Mouse (Mus musculus) erythroblast, embryonic 14.5 days (primary cell): ENCODE results near the gene Pcsk5. TPM values are rescaled to one million over a fixed set of nuclear protein-coding genes. Genes with fewer than 3 reads are reported as not detected.

ENCODE experiments used
- H3K27me3 ChIP-seq: 2 replicates; pipeline ENCODE4 v1.6.1; 2012; ENCODE audit warnings: inconsistent platforms; ENCODE audit not compliant: control insufficient read depth
- H3K36me3 ChIP-seq: 2 replicates; pipeline ENCODE4 v1.6.1; 2012; ENCODE audit warnings: mild to moderate bottlenecking, inconsistent platforms; ENCODE audit not compliant: control insufficient read depth
- H3K4me1 ChIP-seq: 2 replicates; pipeline ENCODE4 v1.6.1; 2012; ENCODE audit warnings: inconsistent platforms; ENCODE audit not compliant: control insufficient read depth
- H3K4me3 ChIP-seq: replicated peaks from 2 replicates; pipeline ENCODE3; 2012; ENCODE audit warnings: moderate library complexity, mild to moderate bottlenecking, inconsistent platforms
- H3K9me3 ChIP-seq: 2 replicates; pipeline ENCODE4 v1.6.1; 2012; ENCODE audit warnings: low read length, inconsistent platforms, mixed read lengths; ENCODE audit not compliant: control insufficient read depth
- GATA1 ChIP-seq: IDR thresholded peaks from 2 replicates; pipeline ENCODE4 v1.6.1; 2012; ENCODE audit warnings: low read length, inconsistent platforms, mixed read lengths
- TAL1 ChIP-seq: IDR thresholded peaks from 3 replicates; pipeline ENCODE4 v1.6.1; 2012; ENCODE audit warnings: low read length, inconsistent platforms, mixed read lengths
- polyA plus RNA-seq: library from polyadenylated mRNA; stranded (reverse); fragments of >175 nt; gene quantifications from 2 replicates; pipeline ENCODE4 v1.2.3, GENCODE M21; 2012

Pcsk5 gene
- polyA plus RNA-seq, 1 experiment = not detected

DNA sequence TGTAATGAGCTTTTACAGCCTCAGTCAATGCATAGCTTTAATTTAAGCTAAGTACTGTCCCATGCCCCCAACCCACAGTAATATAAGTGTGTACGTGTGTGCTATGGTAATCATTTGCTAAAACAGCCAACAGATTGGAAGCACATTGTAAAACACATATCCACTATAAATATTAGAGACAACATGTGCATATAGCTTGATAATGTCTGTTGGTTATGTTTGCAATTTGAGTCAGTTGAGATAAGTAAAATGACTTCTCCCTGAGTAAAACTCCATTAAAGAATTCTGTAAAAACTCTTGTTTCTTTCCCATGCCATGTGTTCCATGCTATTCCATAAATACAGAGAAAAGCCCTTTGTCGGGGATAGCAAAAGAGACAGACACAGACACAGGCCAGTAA is 4.2 kb upstream of the Pcsk5 start:
- no peaks in the 10 kb centered on the region for H3K4me1 ChIP-seq
- H3K36me3 ChIP-seq = no peaks in the 10 kb centered on the region
- H3K4me3 ChIP-seq = no peak overlapping the region
- no peaks in the 10 kb centered on the region for H3K9me3 ChIP-seq
- H3K27me3 ChIP-seq = peaks cover 20% of the 10 kb centered on the region
- TF ChIP-seq GATA1 = no peak
- TF ChIP-seq TAL1 = no peak

DNA sequence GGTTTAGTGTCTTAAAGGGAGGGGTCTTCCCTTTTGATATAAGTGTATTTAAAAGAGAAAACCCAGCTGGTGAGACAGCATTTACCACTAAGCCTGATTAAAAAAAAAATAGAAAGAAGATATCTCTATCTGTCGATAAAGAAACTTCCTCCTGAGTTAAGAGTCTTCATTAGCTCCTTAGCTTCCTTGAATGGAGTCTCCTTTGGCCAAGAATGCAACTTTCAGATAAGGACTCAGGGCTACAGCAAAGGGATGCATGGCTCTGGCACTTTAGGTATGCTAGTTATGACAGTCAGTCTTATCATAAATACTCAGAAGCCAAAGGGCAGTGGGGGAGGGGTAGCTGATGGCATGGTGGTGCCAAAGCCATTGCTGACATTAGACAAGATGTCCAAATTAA is 2.4 kb upstream of the Pcsk5 start:
- TF ChIP-seq TAL1 = no peak
- TF ChIP-seq GATA1 = no peak
- Histone ChIP-seq H3K4me1 (no peaks in the 10 kb centered on the region), H3K4me3 (no peak overlapping the region), H3K27me3 (peaks cover 38% of the 10 kb centered on the region), H3K9me3 (no peaks in the 10 kb centered on the region), H3K36me3 (no peaks in the 10 kb centered on the region)

DNA sequence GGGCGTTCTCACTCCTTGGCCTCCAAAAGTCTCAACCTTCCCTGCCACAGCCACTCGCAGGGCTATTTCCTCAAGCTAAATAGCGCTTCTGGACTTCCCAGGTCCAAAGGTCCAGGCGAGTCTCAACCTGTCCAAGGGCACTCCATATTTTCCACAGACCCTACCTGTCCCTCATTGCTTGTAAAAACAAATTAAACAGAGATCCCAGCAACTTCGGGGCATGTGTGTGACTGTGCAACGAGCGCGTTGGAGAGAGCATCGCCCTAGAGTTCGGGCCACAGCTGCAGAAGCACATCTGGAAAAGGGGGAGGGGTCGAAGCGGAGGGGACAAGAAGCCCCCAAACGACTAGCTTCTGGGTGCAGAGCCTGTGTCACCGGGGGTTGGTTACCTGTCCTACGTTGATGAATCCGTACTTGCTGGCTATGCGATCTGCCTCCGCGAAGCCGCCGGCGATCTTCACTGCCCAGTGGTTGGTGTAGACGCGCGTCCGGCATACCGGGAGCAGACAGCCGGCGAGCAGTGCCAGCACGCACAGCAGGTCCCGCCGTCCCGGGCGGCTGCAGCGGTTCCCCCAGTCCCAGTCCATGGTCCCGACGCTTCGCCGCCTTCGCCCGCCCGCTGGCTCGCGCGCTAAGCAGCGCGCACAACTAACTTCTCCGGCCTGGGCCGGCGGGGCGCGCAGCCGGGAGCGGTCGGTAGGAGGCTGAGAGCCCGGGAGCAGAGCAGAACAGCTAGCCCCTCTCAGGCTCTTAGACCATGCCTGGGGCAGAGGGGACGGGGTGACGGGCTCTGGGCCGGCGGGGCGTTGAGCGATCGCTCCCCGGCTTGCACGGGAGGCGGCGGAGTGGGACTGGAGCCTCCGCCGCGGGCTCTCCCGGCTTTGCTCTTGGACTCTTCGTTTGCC is 614 bp downstream of the Pcsk5 start:
- no peaks in the 10 kb centered on the region for H3K9me3 ChIP-seq
- peak overlapping the region; percentile 53 for H3K4me3 ChIP-seq
- H3K27me3 ChIP-seq = peaks cover 41% of the 10 kb centered on the region
- TF ChIP-seq GATA1 (no peak), TAL1 (no peak)
- H3K36me3 ChIP-seq = no peaks in the 10 kb centered on the region
- no peaks in the 10 kb centered on the region for H3K4me1 ChIP-seq

DNA sequence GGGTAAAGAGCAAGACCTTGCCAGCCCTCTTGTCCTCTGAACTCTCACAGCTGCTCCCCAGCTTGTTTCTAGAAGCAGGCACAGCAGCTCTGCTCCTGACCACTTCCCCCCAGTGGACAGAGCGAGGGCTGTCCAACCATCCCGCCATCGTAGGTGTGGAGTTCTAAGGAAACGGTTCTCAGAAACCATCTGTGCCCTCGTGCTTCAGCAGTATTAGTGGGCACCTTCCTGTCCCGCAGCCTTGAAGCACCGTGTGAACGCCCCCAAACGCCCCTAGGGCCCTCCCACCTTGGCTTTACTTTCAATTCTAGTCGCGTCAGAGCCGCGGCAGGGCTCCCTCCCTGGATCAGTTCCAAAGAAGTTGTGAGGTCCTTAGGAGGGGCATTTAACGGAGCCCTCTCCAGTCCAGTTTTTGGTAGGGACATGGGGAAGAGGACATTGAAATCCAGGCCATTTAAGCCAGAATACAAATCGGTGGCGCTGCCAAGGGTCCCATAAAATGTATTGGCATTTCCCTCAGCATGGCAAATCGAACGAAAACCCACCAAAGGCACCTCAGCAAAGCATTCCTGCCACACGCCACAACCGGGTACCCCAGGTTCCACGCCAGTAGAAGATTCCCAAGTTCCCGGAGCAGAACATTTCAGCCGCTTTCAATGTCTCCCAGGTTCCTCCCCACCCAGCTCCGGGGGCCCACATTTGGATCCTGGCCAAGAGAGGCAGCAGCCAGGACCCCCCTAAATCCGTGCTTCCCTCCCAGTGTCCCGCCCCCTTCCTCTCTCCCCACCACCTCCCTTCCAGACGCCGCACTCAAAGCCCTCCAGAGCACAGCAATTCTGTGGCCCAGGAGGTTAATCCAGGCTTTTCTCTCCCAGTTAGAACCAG is 1.5 kb downstream of the Pcsk5 start:
- Histone ChIP-seq H3K4me1 (no peaks in the 10 kb centered on the region), H3K36me3 (no peaks in the 10 kb centered on the region), H3K4me3 (peak overlapping the region; percentile 53), H3K9me3 (no peaks in the 10 kb centered on the region), H3K27me3 (peaks cover 41% of the 10 kb centered on the region)
- TF ChIP-seq TAL1 = no peak
- TF ChIP-seq GATA1 = no peak

DNA sequence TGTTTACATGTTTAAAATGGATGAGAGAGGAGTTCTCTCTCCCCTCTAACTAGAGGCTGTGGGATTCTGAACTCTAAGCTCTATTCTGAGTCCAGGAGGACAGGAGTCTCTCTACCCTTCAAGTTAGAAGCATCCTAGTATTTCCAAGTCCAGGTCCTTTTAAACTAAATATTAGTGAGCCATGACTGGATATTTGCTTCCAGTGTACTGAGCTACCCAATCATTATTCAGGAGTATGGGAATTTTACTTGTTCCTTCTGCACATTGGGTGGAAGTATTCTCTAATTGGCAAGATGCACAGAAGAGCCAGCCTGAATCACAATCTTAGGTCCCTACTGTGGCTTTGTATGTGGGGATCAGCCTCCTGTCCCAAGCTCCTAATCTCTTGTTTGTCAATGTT is 2.5 kb downstream of the Pcsk5 start:
- no peak for TF ChIP-seq GATA1
- no peak for TF ChIP-seq TAL1
- no peaks in the 10 kb centered on the region for H3K4me1 ChIP-seq

DNA sequence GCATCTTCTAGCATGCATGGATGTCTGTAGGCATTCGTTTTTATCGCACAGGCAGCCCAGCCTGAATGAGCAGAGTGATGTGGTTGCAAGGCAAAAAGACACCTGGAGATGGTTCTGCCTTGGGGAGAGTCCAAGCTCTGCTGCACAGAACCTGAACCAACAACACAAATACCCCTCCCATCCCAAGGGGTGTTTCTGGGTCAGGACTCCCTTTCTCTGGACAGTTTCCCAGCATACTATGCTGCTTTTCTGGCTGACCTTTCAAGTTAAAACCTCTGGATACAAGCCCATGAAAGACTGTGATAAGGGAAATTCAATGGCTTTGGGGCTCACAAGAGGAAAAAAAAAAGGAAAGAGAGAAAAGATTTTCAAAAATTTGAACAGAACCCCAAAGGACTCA is 6.1 kb downstream of the Pcsk5 start:
- Histone ChIP-seq H3K9me3 (no peaks in the 10 kb centered on the region), H3K4me1 (no peaks in the 10 kb centered on the region), H3K4me3 (no peak overlapping the region), H3K36me3 (no peaks in the 10 kb centered on the region), H3K27me3 (peaks cover 19% of the 10 kb centered on the region)
- TF ChIP-seq TAL1 = no peak
- TF ChIP-seq GATA1 = no peak

More for the DNA sequence above, 2.5 kb downstream of the Pcsk5 start:
- no peaks in the 10 kb centered on the region for H3K36me3 ChIP-seq
- H3K4me3 ChIP-seq = no peak overlapping the region
- no peaks in the 10 kb centered on the region for H3K9me3 ChIP-seq
- H3K27me3 ChIP-seq = peaks cover 41% of the 10 kb centered on the region

DNA sequence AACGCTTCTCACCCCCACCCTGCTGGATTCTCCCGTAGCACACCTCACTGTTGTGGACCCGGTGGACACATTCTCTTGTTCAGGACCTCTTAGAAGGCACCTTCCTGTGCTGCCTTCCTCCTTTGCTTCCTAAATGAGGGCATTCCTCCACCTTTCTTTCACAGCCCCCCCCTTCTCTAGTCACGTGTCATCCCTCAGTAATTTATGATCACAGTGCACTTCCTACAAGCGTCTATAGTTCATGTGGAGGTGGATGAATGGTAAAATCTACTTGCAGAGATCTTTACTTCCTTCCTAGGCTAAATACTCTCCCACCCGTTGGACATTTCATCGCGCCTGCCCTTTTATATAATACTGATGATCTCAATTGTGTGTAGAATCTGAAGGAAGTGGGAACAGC is 9.0 kb downstream of the Pcsk5 start:
- Histone ChIP-seq H3K27me3 (no peaks in the 10 kb centered on the region), H3K4me3 (no peak overlapping the region), H3K36me3 (no peaks in the 10 kb centered on the region), H3K4me1 (no peaks in the 10 kb centered on the region), H3K9me3 (no peaks in the 10 kb centered on the region)
- TF ChIP-seq GATA1 (no peak), TAL1 (no peak)

DNA sequence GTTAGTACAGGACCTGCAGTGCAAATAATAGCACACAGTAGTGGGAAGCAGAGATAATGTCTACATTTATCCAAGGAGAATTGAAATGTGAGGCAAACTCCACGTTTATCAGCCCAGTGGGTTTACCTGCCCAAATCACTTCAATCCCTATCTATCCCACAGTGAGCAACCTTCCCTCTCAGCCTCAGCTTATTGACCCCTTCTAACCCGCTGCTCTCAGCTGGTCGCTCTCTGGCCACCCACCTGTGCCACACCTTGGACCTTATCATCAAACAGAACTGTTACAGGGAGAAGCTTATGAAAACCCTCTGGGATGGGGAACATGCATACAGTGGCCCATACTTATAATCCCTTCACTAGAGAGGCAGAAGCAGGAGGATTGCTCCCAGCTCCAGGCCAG is 10.7 kb downstream of the Pcsk5 start:
- no peaks in the 10 kb centered on the region for H3K4me1 ChIP-seq
- H3K4me3 ChIP-seq = no peak overlapping the region
- H3K27me3 ChIP-seq = no peaks in the 10 kb centered on the region
- TF ChIP-seq TAL1 (no peak), GATA1 (no peak)
- no peaks in the 10 kb centered on the region for H3K36me3 ChIP-seq
- H3K9me3 ChIP-seq = no peaks in the 10 kb centered on the region

DNA sequence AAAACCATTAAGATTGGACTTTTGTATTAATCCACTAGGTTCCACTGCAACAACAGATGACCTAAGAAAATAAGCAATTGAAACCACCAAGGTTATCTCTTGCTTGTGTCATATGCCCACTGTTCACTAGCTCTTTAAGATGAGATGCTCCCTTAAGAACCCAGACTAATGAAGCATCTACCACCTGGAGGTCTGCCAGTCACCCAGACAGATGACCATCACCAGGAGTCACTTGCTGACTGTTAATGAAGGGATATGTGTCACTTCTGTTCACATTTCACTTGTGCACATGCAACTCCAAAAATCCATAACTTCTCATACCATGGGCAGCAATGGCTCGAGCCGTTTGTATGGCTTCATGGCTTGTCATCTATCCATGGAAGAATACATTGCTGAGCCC is 17.4 kb downstream of the Pcsk5 start:
- no peaks in the 10 kb centered on the region for H3K4me1 ChIP-seq
- H3K36me3 ChIP-seq = no peaks in the 10 kb centered on the region
- TF ChIP-seq TAL1 = no peak
- no peak for TF ChIP-seq GATA1
- no peak overlapping the region for H3K4me3 ChIP-seq
- H3K27me3 ChIP-seq = no peaks in the 10 kb centered on the region
- no peaks in the 10 kb centered on the region for H3K9me3 ChIP-seq
